In the genomic region with DNA sequence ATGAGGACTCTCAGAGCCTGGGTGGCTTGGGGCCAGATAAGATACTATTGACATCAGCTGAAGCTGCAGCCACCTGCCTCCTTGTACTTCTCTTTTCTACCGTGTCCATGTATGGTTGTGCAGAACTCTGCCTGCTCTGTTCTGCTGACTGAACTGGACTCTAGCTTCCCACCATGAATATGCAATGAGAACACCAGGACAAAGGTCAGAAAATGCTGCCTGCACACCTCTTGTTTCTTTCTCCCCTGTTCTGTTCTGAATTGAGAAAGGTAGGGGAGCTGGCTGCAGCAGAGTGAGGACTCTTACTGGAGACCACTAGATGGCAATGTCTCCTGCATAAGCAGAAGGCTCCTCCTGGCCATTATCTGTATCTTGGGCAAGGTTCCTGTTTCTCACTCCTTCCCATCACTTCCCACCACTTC, we compare ENCODE assay signal across 9 mouse cellular contexts. TPM values are rescaled to one million over a fixed set of nuclear protein-coding genes. Genes with fewer than 3 reads are reported as not detected.
DNase-seq lines count a peak whose midpoint lies in the region; ATAC-seq and TF ChIP-seq lines count a peak whose summit lies in the region.
"Had no signal": no experiment of that assay in that cellular context is flagged by ENCODE, and none has a peak within 500 bp of the region (broad histone marks: within the 10 kb centered on the region; RNA-seq: fewer than 3 reads in every experiment).

No protein-coding gene starts in this region.

- no peaks in the 10 kb centered on the region for H3K9me3 ChIP-seq in midbrain, embryonic 15.5 days
- H3K9me3 ChIP-seq: hindbrain, embryonic 15.5 days had no signal

- 83% methylated on average over 1 of the region's 1 CpGs for WGBS in midbrain, embryonic 15.5 days

- no peak overlapping the region for H3K4me2 ChIP-seq in midbrain, embryonic 15.5 days
- H3K4me2 ChIP-seq: hindbrain, embryonic 15.5 days had no signal

- H3K27me3 ChIP-seq in midbrain, embryonic 15.5 days (replicated peaks) = no peaks in the 10 kb centered on the region
- H3K27me3 ChIP-seq: hindbrain, embryonic 15.5 days had no signal

- TF ChIP-seq CTCF in layer of hippocampus, adult 2 months (conservative IDR thresholded peaks at IDR 0.05) = peak; percentile 91

- no peak overlapping the region for H3K27ac ChIP-seq in layer of hippocampus, adult 2 months
- H3K27ac ChIP-seq in midbrain, embryonic 15.5 days = no peak overlapping the region
- H3K27ac ChIP-seq: hindbrain, embryonic 15.5 days had no signal

- H3K36me3 ChIP-seq in midbrain, embryonic 15.5 days (replicated peaks) = no peaks in the 10 kb centered on the region
- H3K36me3 ChIP-seq: hindbrain, embryonic 15.5 days had no signal

- DNase-seq in adrenal gland, postnatal 10 days = peak; percentile 22
- DNase-seq in adrenal gland, postnatal 25 days = no peak
- peak; percentile 50 for DNase-seq in 3T3-L1 (ENCODE audit: low read depth, low spot score)
- peak; percentile 68 for DNase-seq in brain, adult 2 months (ENCODE audit: low read depth, low spot score)
- DNase-seq in layer of hippocampus, adult 2 months (ENCODE audit: low spot score in 2 of 2) = peak; percentile 25 to 49

- no peak overlapping the region for H3K4me3 ChIP-seq in layer of hippocampus, adult 2 months
- H3K4me3 ChIP-seq in midbrain, embryonic 15.5 days = no peak overlapping the region
- H3K4me3 ChIP-seq: hindbrain, embryonic 15.5 days had no signal

- H3K9ac ChIP-seq in midbrain, embryonic 15.5 days = no peak overlapping the region
- H3K9ac ChIP-seq: hindbrain, embryonic 15.5 days had no signal

- ATAC-seq in granulocyte monocyte progenitor cell, adult 5-6 weeks (replicated peaks; ENCODE audit: poor library complexity, severe bottlenecking) = peak; percentile 78
- peak; percentile 58; the same call in 1 of the 2 replicates for ATAC-seq in midbrain, embryonic 15.5 days (replicated peaks)
- ATAC-seq in inflammation-experienced regulatory T-cells, adult 6 months = no peak

- H3K4me1 ChIP-seq in midbrain, embryonic 15.5 days = no peaks in the 10 kb centered on the region
- H3K4me1 ChIP-seq: hindbrain, embryonic 15.5 days had no signal

RNA-seq across cellular contexts. Expression of a gene that starts 6.3 kb away (rescaled TPM):
- total RNA-seq in adrenal gland, postnatal 10 days (2021) = under 1 TPM; 0.06 to 0.39 TPM
- total RNA-seq in adrenal gland, postnatal 25 days (2021) = not detected in 2 replicates
- total RNA-seq in granulocyte monocyte progenitor cell, adult 5-6 weeks (2014; fragmentation: Nextera tagmentation) = not detected in 2 replicates
- 0.21 and 0.26 TPM in 2 replicates for total RNA-seq in granulocyte monocyte progenitor cell, adult 5-6 weeks (2017)
- total RNA-seq in layer of hippocampus, adult 2 months (2021) = under 1 TPM; 0.22 to 0.51 TPM
- polyA plus RNA-seq in midbrain, embryonic 15.5 days (2015; fragmentation: Nextera tagmentation; extraction: Ambion mirVana) = 0.46 and 0.49 TPM in 2 replicates
- 1 to 10 TPM in 1 of 3 experiments, under 1 TPM in 2; 0.36 to 1.4 (median 0.94) TPM for polyA plus RNA-seq in inflammation-experienced regulatory T-cells, adult 6 months (2017; shearing (Covaris generic))

RNA-seq across cellular contexts. Expression of a gene that starts 39.6 kb away (rescaled TPM):
- total RNA-seq in adrenal gland, postnatal 10 days (2021) = under 1 TPM; 0.33 to 0.57 TPM
- not detected in 2 replicates for total RNA-seq in adrenal gland, postnatal 25 days (2021)
- total RNA-seq in granulocyte monocyte progenitor cell, adult 5-6 weeks (2014; fragmentation: Nextera tagmentation) = not detected in 2 replicates
- total RNA-seq in granulocyte monocyte progenitor cell, adult 5-6 weeks (2017) = 0.13 TPM in 1 of 2 replicates, not detected in the other
- total RNA-seq in layer of hippocampus, adult 2 months (2021) = under 1 TPM in 1 of 2 experiments, not detected in 1; 0.15 TPM
- polyA plus RNA-seq in midbrain, embryonic 15.5 days (2015; fragmentation: Nextera tagmentation; extraction: Ambion mirVana) = 0.51 and 0.59 TPM in 2 replicates
- polyA plus RNA-seq in inflammation-experienced regulatory T-cells, adult 6 months (2017; shearing (Covaris generic)) = 10 to 100 TPM in 2 of 3 experiments, 1 to 10 TPM in 1; 5.2 to 42.3 (median 34.9) TPM

RNA-seq across cellular contexts. Expression of a gene that starts 40.0 kb away (rescaled TPM):
- under 1 TPM; 0.39 to 0.51 TPM for total RNA-seq in adrenal gland, postnatal 10 days (2021)
- total RNA-seq in adrenal gland, postnatal 25 days (2021) = not detected in 2 replicates
- not detected in 2 replicates for total RNA-seq in granulocyte monocyte progenitor cell, adult 5-6 weeks (2014; fragmentation: Nextera tagmentation)
- not detected in 2 replicates for total RNA-seq in granulocyte monocyte progenitor cell, adult 5-6 weeks (2017)
- 10 to 100 TPM; 11.5 to 15.7 TPM for total RNA-seq in layer of hippocampus, adult 2 months (2021)
- 14.6 and 18.1 TPM in 2 replicates for polyA plus RNA-seq in midbrain, embryonic 15.5 days (2015; fragmentation: Nextera tagmentation; extraction: Ambion mirVana)
- polyA plus RNA-seq in inflammation-experienced regulatory T-cells, adult 6 months (2017; shearing (Covaris generic)) = not detected

Comparison
In these comparisons a context has a peak if more than half of its experiments do, and no peak if none do; other contexts are left out.
1. RNA of a gene that starts 40.0 kb away (total RNA-seq): 11.5 to 15.7 TPM in layer of hippocampus, adult 2 months; 0.39 to 0.51 TPM in adrenal gland, postnatal 10 days, not detected in adrenal gland, postnatal 25 days and not detected in granulocyte monocyte progenitor cell, adult 5-6 weeks; every median in the first group is over 4 times any median in the second.